In genomic region chr7:94042466-94043030, GRCm38 (mm10) we compare ENCODE assay signal across 8 mouse cellular contexts.
DNase-seq lines count a peak whose midpoint lies in the region; ATAC-seq and TF ChIP-seq lines count a peak whose summit lies in the region.

No protein-coding gene starts in this region.

- no peak for TF ChIP-seq POLR2A in kidney, adult 2 months (IDR thresholded peaks at IDR 0.05; ENCODE audit: low read depth, low read length)
- no peak for TF ChIP-seq POLR2A in olfactory bulb, adult 2 months (IDR thresholded peaks at IDR 0.05; ENCODE audit: insufficient read depth, low read depth, low read length)

- intact Hi-C loops in left cerebral cortex, postnatal 10 days (cut with DNase I): loop anchor here (5.0 kb wide), 1 partner anchor 575 kb away; no protein-coding TSS in a partner anchor

- no peaks in the 10 kb centered on the region for H3K9me3 ChIP-seq in embryonic facial prominence, embryonic 14.5 days (ENCODE audit: control insufficient read depth, low read length)

- no peaks in the 10 kb centered on the region for H3K27me3 ChIP-seq in kidney, adult 2 months (replicated peaks; ENCODE audit: control insufficient read depth, insufficient read depth, low read length)
- H3K27me3 ChIP-seq in embryonic facial prominence, embryonic 14.5 days (replicated peaks; ENCODE audit: control insufficient read depth, insufficient read depth, low read length): no peaks in the 10 kb centered on the region

- no peak overlapping the region for H3K9ac ChIP-seq in embryonic facial prominence, embryonic 14.5 days (ENCODE audit: low read depth, low read length)

- no peak overlapping the region for H3K27ac ChIP-seq in kidney, adult 2 months (ENCODE audit: insufficient read depth, low read depth, low read length)
- H3K27ac ChIP-seq in embryonic facial prominence, embryonic 14.5 days (replicated peaks; ENCODE audit: low read depth, low read length): no peak overlapping the region
- no peak overlapping the region for H3K27ac ChIP-seq in olfactory bulb, adult 2 months (ENCODE audit: insufficient read depth, low read depth, low read length)

- DNase-seq in kidney, adult 2 months: peak; percentile 1
- DNase-seq in kidney, adult 11 months: no peak
- peak; percentile 54 for DNase-seq in embryonic facial prominence, embryonic 14.5 days (ENCODE audit: low spot score)
- DNase-seq in left cerebral cortex, postnatal 10 days (ENCODE audit: extremely low spot score in 1 of 2, low spot score in 2 of 2): peak; percentile 10 to 22
- DNase-seq in thymus, adult 18-20 months: no peak
- DNase-seq in lung, adult 18-20 months: no peak
- no peak for DNase-seq in cerebellum, adult 18-20 months

- H3K36me3 ChIP-seq in kidney, adult 2 months (ENCODE audit: control insufficient read depth, insufficient read depth, low read length): no peaks in the 10 kb centered on the region
- H3K36me3 ChIP-seq in embryonic facial prominence, embryonic 14.5 days (ENCODE audit: control insufficient read depth, insufficient read depth, low read length): no peaks in the 10 kb centered on the region

- no peaks in the 10 kb centered on the region for H3K4me1 ChIP-seq in kidney, adult 2 months (ENCODE audit: control insufficient read depth, insufficient read depth, low read length)
- H3K4me1 ChIP-seq in embryonic facial prominence, embryonic 14.5 days (ENCODE audit: control insufficient read depth, insufficient read depth, low read length): no peaks in the 10 kb centered on the region
- peaks cover 4% of the 10 kb centered on the region; the same call in 1 of the 2 replicates for H3K4me1 ChIP-seq in olfactory bulb, adult 2 months (ENCODE audit: control insufficient read depth, insufficient read depth, low read length)

- H3K4me2 ChIP-seq in embryonic facial prominence, embryonic 14.5 days (ENCODE audit: low read depth, low read length): peak overlapping the region; percentile 43

- 6% methylated on average over 11 of the region's 11 CpGs for WGBS in kidney, adult 2 months
- WGBS in embryonic facial prominence, embryonic 14.5 days: 16% methylated on average over 11 of the region's 11 CpGs
- 3% methylated on average over 11 of the region's 11 CpGs for WGBS in olfactory bulb, adult 2 months

- ATAC-seq in embryonic facial prominence, embryonic 14.5 days (ENCODE audit: low read depth): 0 out of 2 replicates have a peak, but pooled peaks have one; percentile 33

- no peak overlapping the region for H3K4me3 ChIP-seq in kidney, adult 2 months (ENCODE audit: insufficient read depth, low read depth, low read length)
- H3K4me3 ChIP-seq in embryonic facial prominence, embryonic 14.5 days (ENCODE audit: low read depth, low read length): peak overlapping the region; percentile 6; the same call in 1 of the 2 replicates
- H3K4me3 ChIP-seq in olfactory bulb, adult 2 months (ENCODE audit: insufficient read depth, low read depth, low read length): peak overlapping the region; percentile 25

- TF ChIP-seq CTCF in kidney, adult 2 months (conservative IDR thresholded peaks at IDR 0.05; ENCODE audit: insufficient read depth, insufficient read length, low read depth, low read length): no peak
- TF ChIP-seq CTCF in olfactory bulb, adult 2 months (IDR thresholded peaks at IDR 0.05; ENCODE audit: insufficient read depth, low read depth, low read length): no peak

Comparison
In these comparisons a context has a peak if more than half of its experiments do, and no peak if none do; other contexts are left out.
1. DNase-seq: peak in kidney, adult 2 months (single experiment), embryonic facial prominence, embryonic 14.5 days (single experiment) and left cerebral cortex, postnatal 10 days (2 of 2); none in kidney, adult 11 months (single experiment), thymus, adult 18-20 months (0 of 2), lung, adult 18-20 months (0 of 2) and cerebellum, adult 18-20 months (0 of 2).